Mouse (Mus musculus): ENCODE data around the gene Myt1l.

Myt1l gene

DNA sequence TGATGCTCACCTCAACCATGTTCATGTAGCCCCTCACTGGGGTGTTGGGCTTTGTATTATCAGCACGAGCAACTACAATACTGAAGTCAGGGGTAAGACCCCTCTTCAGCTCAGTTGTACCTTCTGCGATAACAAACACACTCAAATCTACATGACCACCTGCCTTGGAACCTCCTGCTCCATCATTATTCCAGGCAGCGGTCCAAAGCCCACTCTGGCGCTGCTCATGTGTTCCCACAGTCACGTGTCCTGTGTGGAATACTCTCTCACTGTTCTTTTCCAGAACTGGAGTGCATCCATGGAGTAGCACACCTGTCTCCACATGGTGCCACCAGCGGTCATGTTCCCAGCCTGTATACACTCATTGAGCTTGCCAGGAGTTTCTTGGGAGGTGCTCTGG, 42.2 kb downstream of the Myt1l start:
- DNase-seq, result no peak

DNA sequence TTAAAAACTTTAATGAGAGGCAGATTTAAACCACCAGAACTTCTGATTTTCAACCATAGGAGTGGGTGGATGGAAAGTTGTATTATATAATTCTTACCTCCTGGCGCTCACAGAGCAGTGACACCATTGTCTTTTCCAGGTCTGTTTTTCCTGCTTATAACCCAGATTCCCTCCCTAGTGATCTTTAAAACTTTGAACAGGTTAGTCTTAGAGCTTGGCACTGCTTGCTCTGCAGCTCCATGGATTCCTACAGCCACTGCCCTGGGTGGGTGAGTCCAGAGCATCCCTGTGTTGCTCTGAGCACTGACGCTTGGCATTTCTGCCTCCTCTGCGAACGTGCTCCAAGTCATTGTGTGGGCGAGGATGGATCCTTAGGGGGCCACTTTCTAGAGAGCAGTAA, 43.4 kb downstream of the Myt1l start:
- no peak for DNase-seq

DNA sequence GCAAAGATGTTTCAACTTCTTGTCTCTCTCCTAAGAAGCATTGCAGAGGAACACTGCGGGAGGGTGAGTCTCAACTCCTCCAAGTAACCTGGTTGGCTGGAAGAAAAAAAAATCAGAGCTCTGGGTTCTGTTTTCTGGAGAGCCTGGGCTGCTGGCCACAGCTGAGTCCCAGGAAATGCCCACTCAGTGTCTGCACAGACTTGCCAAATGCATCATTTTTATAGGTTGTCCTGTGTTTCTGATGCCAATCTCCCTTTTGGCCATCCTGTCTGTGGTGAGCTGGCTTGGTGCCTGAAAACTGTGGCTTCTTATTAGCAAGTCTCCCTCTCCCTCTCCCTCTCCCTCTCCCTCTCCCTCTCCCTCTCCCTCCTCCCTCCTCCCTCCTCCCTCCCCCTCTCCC, 65.6 kb downstream of the Myt1l start:
- DNase-seq, result no peak

DNA sequence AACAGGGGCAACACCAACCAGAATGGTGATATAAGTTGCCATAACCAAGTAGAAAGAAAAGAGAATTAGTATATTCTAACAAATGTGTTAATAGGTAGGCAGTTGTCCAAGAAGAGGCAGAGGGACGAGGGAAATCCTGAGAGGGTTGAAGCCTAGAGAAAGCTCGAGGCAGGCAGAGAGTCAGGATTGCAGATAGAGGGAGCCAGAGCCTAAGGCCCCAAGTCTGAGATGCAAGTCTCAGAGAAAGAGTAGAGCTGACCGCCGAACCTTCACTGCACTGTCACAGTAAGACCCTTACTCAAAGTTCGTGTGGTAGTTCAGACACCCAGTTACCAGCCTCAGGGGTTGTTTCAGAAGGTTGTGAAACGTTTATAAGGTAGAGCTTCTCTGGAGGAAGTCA, 71.7 kb downstream of the Myt1l start:
- DNase-seq, result no peak

DNA sequence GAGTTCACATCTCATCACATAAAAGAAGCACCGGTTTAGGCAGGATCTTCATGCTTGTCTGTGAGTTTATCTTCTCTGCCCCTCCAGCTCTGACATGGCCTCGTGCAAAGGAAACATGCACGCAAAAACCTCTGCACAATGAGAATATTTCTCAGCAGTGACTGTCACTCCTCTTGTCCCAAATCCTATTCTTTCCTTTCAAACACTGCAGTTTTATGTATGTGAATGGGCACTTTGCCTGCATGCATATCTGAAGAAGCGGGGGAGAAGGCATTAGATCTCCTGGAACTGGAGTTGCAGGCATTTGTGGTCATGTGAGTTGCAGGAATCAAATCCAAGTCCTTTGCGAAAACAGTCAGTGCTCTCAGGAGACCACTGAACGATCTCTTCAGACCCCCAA, 73.0 kb downstream of the Myt1l start:
- no peak for DNase-seq

DNA sequence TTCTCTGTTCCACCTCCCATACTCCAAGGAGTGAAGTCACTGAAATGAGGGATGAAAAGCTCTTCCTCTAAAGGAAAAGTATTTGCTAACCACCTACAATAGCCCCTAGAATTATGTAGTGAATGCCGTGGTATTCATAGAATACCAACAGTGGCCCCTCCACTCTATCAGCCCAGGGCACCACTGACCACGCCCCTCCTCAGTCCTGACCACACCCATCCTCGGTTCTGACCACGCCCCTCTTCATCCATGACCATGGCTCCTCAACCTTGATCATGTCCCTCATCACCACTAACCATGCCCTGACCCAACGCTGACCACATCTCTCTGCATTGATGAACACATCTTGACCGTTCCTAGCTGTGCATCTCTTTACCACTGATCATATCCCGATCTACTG, 76.5 kb downstream of the Myt1l start:
- no peak for DNase-seq

DNA sequence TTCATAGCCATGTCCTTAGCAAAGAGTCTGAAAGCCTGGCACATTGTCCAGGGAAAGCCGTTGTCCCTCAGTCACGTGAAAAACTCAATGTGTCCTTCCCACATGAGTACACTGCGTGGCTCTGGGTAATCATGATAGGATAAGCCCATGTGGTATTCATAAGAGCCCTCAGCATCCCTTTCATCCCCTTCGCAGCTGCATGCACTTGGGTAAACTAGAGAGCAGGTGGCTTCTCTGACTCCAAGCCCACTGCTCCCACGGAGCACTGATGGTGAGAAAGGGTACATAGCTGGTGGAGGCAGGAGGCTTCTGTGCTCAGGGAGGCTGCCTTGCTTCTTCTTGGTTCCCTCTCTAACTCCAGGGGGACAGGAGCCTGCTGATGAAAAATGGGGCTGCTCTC, 76.9 kb downstream of the Myt1l start:
- DNase-seq, result no peak

DNA sequence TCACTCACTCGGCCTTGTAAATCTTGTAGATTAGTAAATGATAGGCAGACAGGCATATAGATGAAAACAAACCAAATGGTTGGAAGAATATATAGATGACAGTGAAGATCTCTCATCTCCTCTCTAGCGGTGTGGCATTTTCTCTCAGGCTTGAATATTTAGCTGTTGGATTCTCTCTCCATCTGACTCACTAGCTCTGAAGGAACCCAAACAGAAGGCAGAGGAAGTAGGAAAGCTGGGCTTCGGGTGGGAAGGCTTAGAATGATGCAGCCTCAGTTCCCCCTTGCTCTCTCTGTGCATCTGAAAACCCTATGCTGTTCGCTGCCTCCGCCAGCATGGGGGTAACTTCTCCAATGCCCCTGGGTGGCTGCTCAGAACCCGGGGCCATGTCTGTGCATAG, 78.0 kb downstream of the Myt1l start:
- DNase-seq, result no peak

DNA sequence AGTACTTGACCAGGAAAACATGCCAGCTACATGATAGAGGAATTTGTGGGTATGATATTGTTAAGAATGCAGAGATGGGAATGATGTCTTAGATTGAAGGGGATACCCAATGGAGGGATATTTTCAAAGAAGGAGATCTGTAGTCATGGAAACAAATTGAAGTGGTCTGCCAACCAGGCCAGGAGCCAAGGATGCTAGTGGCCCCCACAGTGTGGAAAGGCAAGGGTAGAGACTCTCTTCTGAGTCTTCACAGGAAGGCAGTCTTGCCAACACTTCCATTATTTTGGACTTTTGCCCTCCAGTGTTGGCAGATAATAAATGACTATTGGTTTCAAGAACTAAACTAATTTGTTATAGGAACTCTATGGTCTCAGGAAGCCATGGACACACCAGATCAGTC, 89.6 kb downstream of the Myt1l start:
- no peak for DNase-seq

DNA sequence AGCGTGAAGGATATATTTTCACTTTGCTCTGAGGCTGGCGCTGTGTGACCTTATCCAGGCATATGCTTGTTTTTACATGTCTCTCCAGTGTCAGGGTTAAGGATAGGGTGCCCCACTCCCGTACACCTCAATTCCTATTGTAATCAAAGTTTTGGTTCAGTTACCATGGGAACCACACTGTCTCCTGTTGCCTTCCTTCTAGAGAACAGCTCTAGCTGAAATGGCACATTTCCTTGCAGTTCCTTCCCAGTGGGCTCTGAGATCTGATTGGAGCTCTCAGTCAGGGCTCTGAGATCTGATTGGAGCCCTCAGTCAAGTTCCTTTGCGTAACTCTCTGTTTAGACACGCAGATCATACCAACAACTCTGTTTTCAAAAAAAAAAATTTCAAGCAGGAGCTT, 93.3 kb downstream of the Myt1l start:
- DNase-seq, result no peak

DNA sequence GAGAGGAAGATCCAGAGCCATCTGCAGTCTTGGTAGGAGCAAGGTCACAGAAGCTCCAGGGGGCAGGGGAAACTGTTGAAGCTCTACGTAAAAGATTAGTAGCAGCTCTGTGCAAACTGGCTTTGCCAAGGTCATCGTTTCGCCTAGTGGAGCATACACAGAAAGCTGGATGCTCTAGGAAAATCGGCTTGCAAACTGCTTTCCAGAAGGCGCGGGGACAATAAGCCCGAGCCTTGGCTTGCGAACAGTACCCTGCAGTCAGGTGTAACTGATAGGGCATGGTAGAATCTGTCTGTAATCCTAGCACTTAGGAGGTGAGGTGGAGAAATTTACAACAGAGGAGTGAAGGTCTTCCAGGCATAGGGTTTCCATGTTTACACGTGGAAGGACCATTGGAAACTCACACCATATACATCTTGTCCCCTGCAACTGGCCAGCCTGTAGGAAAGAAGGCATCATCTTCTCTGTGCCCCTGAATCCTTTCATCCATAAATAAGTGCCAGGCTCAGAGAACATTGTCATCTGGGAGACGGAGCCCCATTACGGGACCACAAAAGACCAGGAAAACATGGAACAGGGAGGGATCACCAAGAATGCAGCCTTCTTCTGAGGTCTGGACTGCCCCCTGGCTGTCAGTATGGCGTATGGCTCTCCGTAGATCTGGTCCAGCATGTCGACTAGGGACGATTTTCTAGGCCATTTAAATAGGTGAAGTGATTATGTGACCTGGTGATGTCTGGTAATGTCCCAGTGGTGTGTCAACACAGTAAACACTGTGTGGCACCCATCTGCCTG, 100.0 kb downstream of the Myt1l start:
- no peak for DNase-seq

DNA sequence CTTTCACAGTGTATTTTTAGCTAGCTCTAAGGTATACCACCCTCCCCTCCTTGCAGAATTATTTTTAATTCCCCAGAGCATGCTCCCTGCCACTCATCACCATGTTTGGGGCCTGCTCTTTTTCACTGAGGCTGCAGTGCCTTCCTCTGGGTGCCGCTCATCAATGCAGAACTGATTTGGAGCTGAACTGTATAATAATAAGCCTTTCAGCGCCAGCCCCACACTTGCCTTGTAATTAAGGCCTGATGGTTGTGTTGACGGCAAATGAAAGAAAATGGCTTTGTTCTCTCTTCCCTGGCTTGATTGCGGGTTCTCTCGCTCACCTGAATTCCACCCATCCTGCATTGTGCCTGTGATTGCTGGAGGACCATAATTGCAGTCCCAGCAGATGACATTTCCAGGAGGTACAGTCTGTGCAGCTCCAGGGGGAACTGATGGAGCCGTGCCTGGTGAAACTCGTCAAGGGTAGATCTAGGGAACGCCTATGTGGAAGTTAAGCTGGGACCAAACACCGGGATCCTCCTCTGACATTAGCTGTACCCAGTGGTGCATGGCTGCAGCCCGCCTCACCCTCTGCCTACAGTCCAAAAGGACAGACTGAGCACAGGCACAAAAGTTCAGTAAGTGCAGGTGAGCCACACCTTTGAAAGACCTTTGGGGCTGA, 101.8 kb downstream of the Myt1l start:
- DNase-seq, result no peak

DNA sequence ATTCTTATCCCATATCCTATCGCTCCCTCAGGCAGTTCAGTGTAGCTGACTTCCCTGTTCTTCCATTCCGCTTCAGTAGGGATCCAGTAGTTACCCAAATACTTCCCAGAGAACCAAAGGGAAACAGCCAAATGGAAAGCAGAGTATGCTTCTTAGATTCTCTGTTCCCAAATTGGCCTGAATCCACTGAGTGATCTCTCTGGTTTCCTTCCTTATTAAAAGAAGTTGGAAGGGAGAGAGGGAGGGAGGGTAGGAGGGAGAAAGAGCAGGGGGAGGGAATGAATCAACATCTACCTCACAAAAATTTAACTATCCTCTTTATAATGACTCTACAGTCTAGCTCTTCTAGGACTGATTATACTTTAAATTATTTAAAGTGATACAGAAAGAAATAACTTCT, 106.3 kb downstream of the Myt1l start:
- no peak for DNase-seq

DNA sequence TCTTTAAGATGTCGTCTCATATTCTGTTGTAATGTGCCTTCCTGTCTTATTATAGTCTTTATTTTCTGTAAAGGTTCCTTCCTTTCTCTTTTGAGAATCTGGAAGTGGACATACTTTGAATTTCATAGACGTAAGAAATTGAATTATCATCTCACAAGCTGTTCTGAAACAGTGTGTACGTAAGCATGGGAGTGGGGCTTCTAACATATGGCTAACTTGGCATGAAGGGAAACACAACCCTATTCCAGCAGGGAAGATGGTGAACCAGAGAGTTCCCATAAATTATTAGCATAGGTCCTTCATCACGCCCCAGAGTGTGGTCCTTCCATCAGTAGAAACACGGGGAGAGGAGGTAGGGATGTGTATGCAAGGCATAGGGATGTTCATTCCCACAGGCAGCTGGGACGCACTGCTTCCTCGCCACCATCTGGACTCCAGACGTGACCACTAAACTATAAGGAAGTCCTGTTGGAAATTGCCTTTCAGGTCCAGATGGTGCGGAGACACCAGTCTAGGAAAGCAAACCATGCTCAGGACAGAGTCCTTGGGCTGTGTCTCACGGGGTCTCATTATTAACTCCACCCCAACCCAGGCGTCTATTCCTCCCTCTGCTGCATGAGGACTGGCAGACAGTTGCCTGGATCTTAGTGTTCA, 111.5 kb downstream of the Myt1l start:
- DNase-seq, result no peak

DNA sequence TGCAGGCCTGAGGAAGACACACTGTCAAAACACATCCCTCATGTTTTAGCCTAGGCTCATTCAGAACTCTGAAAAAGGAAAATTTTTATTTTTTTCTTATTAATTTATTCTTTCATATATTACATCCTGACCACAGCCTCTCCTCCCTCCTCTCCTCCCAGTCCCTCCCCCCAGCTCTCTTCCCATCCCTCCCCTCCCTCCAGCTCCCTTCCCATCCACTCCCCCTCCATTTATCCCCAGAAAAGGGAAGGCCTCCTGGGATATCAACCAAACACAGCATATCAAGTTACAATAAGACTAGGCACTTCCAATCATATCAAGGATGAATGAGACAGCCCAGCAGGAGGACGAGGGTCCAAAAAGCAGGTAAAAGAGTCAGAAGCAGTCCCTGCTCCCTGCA, 112.0 kb downstream of the Myt1l start:
- DNase-seq, result no peak

DNA sequence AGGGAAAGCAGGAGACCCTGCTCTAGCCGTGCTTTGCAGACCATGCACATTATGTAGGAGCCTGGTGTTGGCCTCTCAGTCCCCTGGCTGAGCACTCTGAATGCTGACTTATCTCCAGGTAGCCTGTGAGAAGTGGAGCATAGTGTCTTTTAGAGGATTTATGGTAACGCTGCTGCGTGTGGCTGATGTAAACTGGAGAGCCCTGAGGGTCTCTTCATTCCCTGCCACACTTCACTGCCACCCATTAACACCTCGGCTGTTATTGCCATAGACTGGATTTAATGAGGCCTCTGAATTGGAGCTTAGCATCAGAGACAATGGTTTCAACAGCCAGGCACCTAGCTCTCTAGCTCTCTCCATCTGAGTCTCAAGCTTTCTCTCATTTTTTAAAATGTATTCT, 114.7 kb downstream of the Myt1l start:
- DNase-seq, result no peak

DNA sequence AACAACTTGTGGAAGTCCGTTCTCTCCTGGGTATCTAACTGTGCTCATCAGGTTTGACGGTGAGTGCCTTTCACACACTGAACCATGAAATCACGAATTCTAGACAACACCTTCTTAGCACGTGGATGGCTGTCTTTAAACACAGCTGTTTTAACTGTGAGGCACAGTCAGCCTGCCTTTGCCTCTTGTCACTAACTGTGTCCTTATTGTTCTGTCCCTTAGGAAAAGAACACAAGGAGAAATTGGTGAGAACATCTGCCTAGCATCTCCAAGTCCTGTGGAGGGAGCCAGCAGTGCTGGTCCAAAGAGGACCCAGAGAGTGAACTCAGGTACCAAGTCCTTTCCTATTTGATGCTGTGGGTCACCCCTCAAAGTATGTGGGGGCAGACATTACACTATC, 115.9 kb downstream of the Myt1l start:
- DNase-seq, result no peak

DNA sequence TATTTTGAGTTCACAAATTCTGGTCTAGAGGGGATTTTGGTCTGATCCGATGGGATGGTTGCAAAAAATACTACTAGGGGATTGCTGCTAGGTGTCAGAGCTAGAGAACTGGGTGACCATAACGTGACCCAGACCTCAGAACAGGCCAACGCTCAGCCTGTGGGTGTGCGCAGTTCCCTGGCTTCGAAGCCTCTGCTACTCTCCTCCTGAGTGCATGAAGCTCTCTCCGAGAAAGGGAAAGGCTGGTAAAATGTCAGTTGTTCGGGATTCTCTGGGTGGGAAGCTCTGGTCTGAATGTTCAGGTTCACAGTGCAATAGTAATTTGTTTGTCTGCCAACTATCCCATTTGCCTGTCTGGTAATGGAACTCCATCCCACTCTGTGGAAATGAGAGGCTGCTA, 116.5 kb downstream of the Myt1l start:
- DNase-seq, result no peak

DNA sequence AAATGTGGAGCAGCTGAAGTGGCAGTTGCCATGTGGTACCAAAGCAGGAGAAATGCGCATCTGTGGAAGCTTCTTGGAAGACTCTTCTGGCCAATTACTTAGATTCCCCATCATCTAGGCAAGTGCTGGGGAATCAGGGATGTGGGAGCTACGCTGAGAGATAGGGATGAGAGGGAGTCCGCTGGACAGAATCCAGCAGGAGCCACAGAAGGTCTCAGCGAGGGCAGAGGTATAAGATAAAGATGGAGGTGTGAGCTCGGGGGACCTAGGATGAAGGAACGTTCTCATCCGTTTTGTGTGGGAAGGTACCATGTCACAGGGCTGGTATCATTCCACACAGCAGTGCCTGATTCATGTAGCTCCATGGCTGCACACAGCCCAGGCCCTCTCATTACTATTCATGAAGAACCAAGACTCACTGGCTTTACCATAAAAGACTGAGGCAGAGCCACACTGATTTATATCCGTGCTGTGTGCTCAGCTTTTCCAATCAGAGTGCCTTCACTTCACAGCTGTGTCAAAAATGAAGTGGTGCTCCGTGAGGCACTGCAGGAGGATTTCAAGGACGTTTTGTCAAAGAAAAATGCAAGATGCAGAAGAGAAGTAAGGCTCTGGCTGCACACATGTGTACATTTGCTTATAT, 121.4 kb downstream of the Myt1l start:
- DNase-seq, result no peak

DNA sequence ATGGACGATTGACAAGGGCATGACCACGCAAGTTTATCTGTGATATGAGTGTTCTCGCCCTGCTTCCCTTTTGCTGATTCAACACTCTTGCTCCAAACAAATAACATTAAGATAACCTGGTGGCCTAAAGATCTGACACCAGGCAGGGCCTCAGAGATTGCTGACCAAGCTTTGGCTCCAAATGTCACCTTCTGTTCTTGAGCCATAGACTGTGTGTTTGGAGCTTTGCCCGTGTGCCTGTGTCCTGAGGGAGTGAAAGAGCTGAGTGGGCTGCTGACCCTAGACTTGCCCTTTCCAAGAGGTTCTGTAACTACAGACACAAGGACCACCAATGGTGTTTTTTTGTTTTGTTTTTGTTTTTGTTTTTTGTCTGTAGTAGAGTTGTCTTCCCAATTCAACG, 124.3 kb downstream of the Myt1l start:
- DNase-seq, result no peak

DNA sequence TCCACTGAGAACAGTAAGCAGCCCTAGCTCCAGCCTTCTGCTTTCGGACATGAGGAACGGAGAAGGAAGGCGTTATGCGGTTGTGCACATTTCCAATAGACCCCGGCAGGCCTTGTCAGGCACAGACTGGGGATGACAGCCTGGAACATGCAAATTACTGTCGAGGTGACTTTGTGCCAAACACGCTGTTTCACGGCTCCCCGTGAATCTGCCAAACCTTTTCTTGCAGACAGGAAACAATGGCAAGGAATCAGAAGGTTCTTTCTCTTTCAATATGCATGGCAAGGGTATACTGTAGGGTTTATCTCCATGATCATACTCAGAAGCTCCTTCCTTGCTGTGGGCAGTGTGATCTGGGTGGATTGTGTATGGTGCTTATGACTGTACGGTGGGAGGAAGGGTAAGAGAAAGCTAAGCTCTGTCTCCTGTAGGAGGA, 127.0 kb downstream of the Myt1l start:
- DNase-seq, result no peak

DNA sequence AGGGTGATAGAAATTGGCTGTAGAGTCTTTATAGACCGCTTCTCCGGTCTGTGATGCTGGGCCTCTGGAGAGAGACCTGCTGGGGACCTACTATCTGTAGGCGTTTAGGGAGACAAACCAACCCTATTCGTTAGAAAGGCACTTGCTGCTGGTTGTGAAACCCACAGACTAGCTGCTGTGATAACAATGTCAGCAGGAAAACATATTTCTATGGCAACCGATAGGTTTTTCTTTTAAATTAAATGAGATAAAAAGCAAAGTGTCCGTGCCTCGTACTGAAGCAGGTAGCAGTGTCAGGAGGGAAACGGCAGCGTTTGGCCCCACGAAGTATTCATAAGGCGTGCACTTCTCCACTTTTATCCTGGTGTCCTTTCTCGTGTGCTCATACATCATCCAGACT, 127.5 kb downstream of the Myt1l start:
- DNase-seq, result no peak

DNA sequence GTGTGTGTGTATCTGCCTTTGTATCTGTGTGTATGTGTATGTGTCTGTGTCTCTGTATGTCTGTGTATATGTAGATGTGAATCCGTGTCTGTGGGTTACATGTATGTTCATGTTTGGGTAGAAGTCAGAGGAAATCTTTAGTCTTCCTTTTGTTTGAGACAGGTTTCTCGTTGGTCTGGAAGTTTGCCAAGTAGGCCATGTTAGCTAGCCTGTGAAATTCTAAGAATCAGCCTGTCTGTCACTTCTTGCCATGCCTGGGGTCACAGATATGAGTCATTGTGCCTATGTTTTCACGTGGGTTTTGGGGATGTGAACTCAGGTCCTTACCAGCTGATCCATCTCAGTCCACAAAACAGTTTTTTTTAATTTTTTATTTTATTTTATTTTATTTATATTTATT, 128.9 kb downstream of the Myt1l start:
- DNase-seq, result no peak

DNA sequence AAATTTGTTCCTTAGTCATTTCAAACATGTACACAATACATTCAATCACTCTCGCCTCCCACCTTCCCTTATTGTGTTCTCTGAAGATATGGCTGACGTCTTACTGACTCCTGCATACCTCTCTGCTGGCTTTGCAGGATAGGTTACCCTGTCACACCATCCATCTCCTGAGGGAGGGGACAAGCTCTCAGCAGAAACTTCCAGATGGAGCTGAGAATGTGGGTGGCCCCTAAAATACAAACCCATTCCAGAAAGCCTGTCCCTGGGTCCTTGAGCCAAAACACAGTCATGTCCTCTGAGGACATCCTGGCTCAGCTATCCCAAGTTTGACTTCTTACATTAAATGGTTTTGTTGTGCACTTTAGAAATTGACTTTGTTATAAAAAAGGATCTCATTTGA, 129.7 kb downstream of the Myt1l start:
- DNase-seq, result no peak

All from kidney, adult 11 months (tissue).